Mouse (Mus musculus) heart, adult 2 months (tissue): ENCODE measurements around the gene Atg101. TPM values are rescaled to one million over a fixed set of nuclear protein-coding genes. Genes with fewer than 3 reads are reported as not detected.

Source experiments
- DNase-seq, 2 experiments: peaks; one replicate each; pipeline ENCODE4 v3.0.0; 2021
- H3K27ac ChIP-seq: fragments of 200-600 bp; 2 replicates; pipeline ENCODE4 v1.8.1; 2022
- H3K27me3 ChIP-seq: fragments of 200-500 bp; 2 replicates; pipeline ENCODE4 v1.6.1; 2012; ENCODE audit warnings: mild to moderate bottlenecking, low read length, inconsistent platforms, mixed read lengths; ENCODE audit not compliant: control insufficient read depth, insufficient read depth
- H3K36me3 ChIP-seq: fragments of 200-500 bp; 2 replicates; pipeline ENCODE4 v1.6.1; 2012; ENCODE audit warnings: low read length, inconsistent platforms; ENCODE audit not compliant: control insufficient read depth, insufficient read depth
- H3K4me1 ChIP-seq: fragments of 200-500 bp; 2 replicates; pipeline ENCODE4 v1.6.1; 2011; ENCODE audit warnings: low read length; ENCODE audit not compliant: control insufficient read depth, insufficient read depth
- H3K4me3 ChIP-seq: fragments of 200-600 bp; 2 replicates; pipeline ENCODE4 v1.8.1; 2022
- H3K79me2 ChIP-seq: fragments of 200-500 bp; replicated peaks from 2 replicates; pipeline ENCODE4 v1.6.1; 2012; ENCODE audit warnings: mild to moderate bottlenecking, inconsistent platforms, low read length, moderate library complexity, mixed read lengths; ENCODE audit not compliant: control insufficient read depth, insufficient read depth
- H3K9ac ChIP-seq: fragments of 200-500 bp; 2 replicates; pipeline ENCODE4 v1.6.1; 2012; ENCODE audit warnings: low read depth, mild to moderate bottlenecking, control low read depth, inconsistent platforms, low read length, mixed read lengths
- CTCF ChIP-seq: fragments of 200-600 bp; IDR thresholded peaks from 2 replicates; pipeline ENCODE4 v1.8.1; 2022; ENCODE audit warnings: antibody characterized with exemption, mild to moderate bottlenecking, moderate library complexity
- EP300 ChIP-seq: fragments of 200-500 bp; IDR thresholded peaks from 2 replicates; pipeline ENCODE4 v1.6.1; 2011; ENCODE audit warnings: low read depth, low read length, control low read depth; ENCODE audit not compliant: insufficient read depth
- POLR2A ChIP-seq: fragments of 200-500 bp; IDR thresholded peaks from 2 replicates; pipeline ENCODE4 v1.6.1; 2011; ENCODE audit warnings: mild to moderate bottlenecking, low read depth, low read length, control low read depth; ENCODE audit not compliant: insufficient read depth
- WGBS: fragments of 180-500 bp; shearing (Covaris S2); methylation state at CpG from one replicate; pipeline ENCODE4 v1.1.7; 2018; 5-methylcytosine and 5-hydroxymethylcytosine counted together
- intact Hi-C: fragments of 180-260 bp; cut with DNase I; formaldehyde crosslinking; loops from one replicate; pipeline ENCODE4 v1.15.1; 2025
- polyA plus RNA-seq: library from polyadenylated mRNA; depleted of rRNA; stranded (reverse); fragments of >200 nt; gene quantifications from 2 replicates; pipeline ENCODE4 v1.2.3, GENCODE M21; 2012
- total RNA-seq, 2 experiments: library from RNA; stranded (reverse); gene quantifications; 2 replicates each; pipeline ENCODE4 v1.2.3; 2021

The Atg101 gene
- total and polyA plus RNA-seq, 3 experiments: 21.2 to 26.4 (median 22.4) TPM

- peak overlapping the region; percentile 24; the same call in 1 of the 2 replicates for H3K9ac ChIP-seq
- H3K36me3 ChIP-seq: no peaks in the 10 kb centered on the region
- H3K27me3 ChIP-seq: no peaks in the 10 kb centered on the region
- no peak for DNase-seq
- no peak overlapping the region for H3K27ac ChIP-seq
- peaks cover 4% of the 10 kb centered on the region for H3K4me1 ChIP-seq
- no peak overlapping the region for H3K4me3 ChIP-seq
- no peak for TF ChIP-seq POLR2A
- TF ChIP-seq CTCF: no peak
- no peaks in the 10 kb centered on the region for H3K79me2 ChIP-seq
- intact Hi-C loops: no loop called here
- WGBS: 58% methylated on average over 16 of the region's 16 CpGs
These were observed 10.2 kb downstream of the Atg101 start for GRCm38 (mm10) chr15:101294028-101294894.

GRCm38 (mm10) chr15:101295106-101295505, 11.0 kb downstream of the Atg101 start:
- Histone ChIP-seq H3K4me1 (peaks cover 10% of the 10 kb centered on the region), H3K36me3 (no peaks in the 10 kb centered on the region), H3K4me3 (no peak overlapping the region), H3K27me3 (no peaks in the 10 kb centered on the region), H3K79me2 (no peaks in the 10 kb centered on the region), H3K9ac (no peak overlapping the region), H3K27ac (peak overlapping the region; percentile 36)
- peak; percentile 42; the same call in 1 of the 2 replicates for TF ChIP-seq POLR2A
- no peak for TF ChIP-seq CTCF
- TF ChIP-seq EP300: 0 out of 2 replicates have a peak, but pooled peaks have one; percentile 17
- intact Hi-C loops: no loop called here
- DNase-seq: peak; percentile 57 to 62
- 51% methylated on average over 7 of the region's 7 CpGs for WGBS

DNA sequence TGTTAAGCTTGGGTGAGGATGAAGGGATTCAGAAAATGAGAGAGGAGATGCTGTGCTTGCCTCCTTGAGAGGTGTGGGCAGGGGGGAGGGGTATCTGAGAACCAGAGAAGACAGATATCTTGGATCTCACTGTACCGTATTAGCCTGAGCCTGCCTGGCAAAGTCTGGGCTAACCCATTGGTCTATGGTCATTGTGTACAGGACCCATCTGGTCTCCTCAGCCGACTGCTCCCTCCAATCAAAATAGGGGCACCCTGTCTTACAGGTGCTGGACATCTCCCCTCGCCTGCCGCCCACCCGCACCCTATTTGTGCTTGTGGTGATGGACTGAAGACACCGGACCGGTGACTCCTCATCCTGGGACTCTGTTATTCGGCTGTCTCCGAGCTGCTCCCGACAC, 11.5 kb downstream of the Atg101 start:
- Histone ChIP-seq H3K4me1 (peaks cover 10% of the 10 kb centered on the region), H3K36me3 (no peaks in the 10 kb centered on the region), H3K27ac (peak overlapping the region; percentile 7), H3K27me3 (no peaks in the 10 kb centered on the region), H3K9ac (no peak overlapping the region), H3K79me2 (no peaks in the 10 kb centered on the region), H3K4me3 (no peak overlapping the region)
- DNase-seq: no peak
- intact Hi-C loops: no loop called here
- WGBS: 90% methylated on average over 10 of the region's 10 CpGs
- TF ChIP-seq CTCF: no peak
- no peak for TF ChIP-seq POLR2A
- TF ChIP-seq EP300: no peak

DNA sequence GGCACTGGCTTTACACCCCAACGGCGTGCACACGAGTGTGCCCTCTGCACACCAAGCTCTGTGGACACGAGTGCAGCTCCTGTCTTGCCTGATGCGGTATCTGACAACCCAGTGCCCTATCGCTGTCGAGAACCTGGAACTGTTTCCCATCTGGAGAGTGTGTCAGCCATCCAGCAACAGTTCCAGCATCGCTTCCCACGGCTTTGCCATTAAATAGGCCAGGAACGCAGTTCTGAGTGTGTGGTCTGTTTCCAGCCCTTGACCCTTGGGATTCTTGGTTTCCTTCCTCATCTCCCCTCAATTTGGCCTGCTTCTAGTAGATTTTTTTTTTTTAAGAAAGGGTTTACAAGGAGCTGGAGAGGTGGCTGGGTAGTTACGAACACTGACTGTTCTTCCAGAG, 12.0 kb downstream of the Atg101 start:
- Histone ChIP-seq H3K9ac (no peak overlapping the region), H3K36me3 (no peaks in the 10 kb centered on the region), H3K4me3 (no peak overlapping the region), H3K27me3 (no peaks in the 10 kb centered on the region), H3K79me2 (no peaks in the 10 kb centered on the region), H3K4me1 (peaks cover 10% of the 10 kb centered on the region), H3K27ac (peak overlapping the region; percentile 7)
- intact Hi-C loops: no loop called here
- WGBS: 55% methylated on average over 11 of the region's 11 CpGs
- peak in 1 of 2 experiments; percentile 34 for DNase-seq
- TF ChIP-seq POLR2A (no peak), CTCF (no peak), EP300 (no peak)

GRCm38 (mm10) chr15:101297988-101298387, 13.9 kb downstream of the Atg101 start:
- intact Hi-C loops: no loop called here
- no peaks in the 10 kb centered on the region for H3K36me3 ChIP-seq
- H3K4me3 ChIP-seq: no peak overlapping the region
- H3K4me1 ChIP-seq: peaks cover 10% of the 10 kb centered on the region
- no peaks in the 10 kb centered on the region for H3K27me3 ChIP-seq
- no peak overlapping the region for H3K9ac ChIP-seq
- no peaks in the 10 kb centered on the region for H3K79me2 ChIP-seq
- no peak overlapping the region for H3K27ac ChIP-seq
- DNase-seq: no peak
- TF ChIP-seq EP300: no peak
- no peak for TF ChIP-seq CTCF
- no peak for TF ChIP-seq POLR2A
- 37% methylated on average over 7 of the region's 7 CpGs for WGBS

GRCm38 (mm10) chr15:101298550-101298949, 14.5 kb downstream of the Atg101 start:
- no peak for DNase-seq
- no peaks in the 10 kb centered on the region for H3K79me2 ChIP-seq
- H3K36me3 ChIP-seq: no peaks in the 10 kb centered on the region
- no peak overlapping the region for H3K9ac ChIP-seq
- no peak overlapping the region for H3K4me3 ChIP-seq
- TF ChIP-seq CTCF (no peak), EP300 (no peak), POLR2A (no peak)
- WGBS: 38% methylated on average over 7 of the region's 7 CpGs
- H3K27me3 ChIP-seq: no peaks in the 10 kb centered on the region
- no peak overlapping the region for H3K27ac ChIP-seq
- H3K4me1 ChIP-seq: peaks cover 10% of the 10 kb centered on the region
- intact Hi-C loops: no loop called here
